Mouse (Mus musculus) thymus, adult 2 months (tissue): ENCODE results near the gene Pfkm. TPM values are rescaled to one million over a fixed set of nuclear protein-coding genes. Genes with fewer than 3 reads are reported as not detected.

Source experiments
- DNase-seq: peaks from one replicate; pipeline ENCODE4 v3.0.0; 2021
- H3K27ac ChIP-seq: fragments of 200-500 bp; 2 replicates; pipeline ENCODE4 v1.5.1; 2012; ENCODE audit warnings: low read length, control low read depth; ENCODE audit not compliant: control insufficient read depth, insufficient read depth
- H3K27me3 ChIP-seq: fragments of 200-500 bp; 2 replicates; pipeline ENCODE4 v1.6.1; 2012; ENCODE audit warnings: mild to moderate bottlenecking, low read length, moderate library complexity, mixed read lengths; ENCODE audit not compliant: control insufficient read depth, insufficient read depth
- H3K36me3 ChIP-seq: fragments of 200-500 bp; 2 replicates; pipeline ENCODE4 v1.6.1; 2012; ENCODE audit warnings: mild to moderate bottlenecking, low read length, moderate library complexity; ENCODE audit not compliant: control insufficient read depth, insufficient read depth
- H3K4me1 ChIP-seq: fragments of 200-500 bp; replicated peaks from 2 replicates; pipeline ENCODE4 v1.6.1; 2012; ENCODE audit warnings: low read length; ENCODE audit not compliant: control insufficient read depth, insufficient read depth
- H3K4me3 ChIP-seq: fragments of 200-500 bp; 2 replicates; pipeline ENCODE4 v1.5.1; 2012; ENCODE audit warnings: mild to moderate bottlenecking, low read length, control low read depth, moderate library complexity; ENCODE audit not compliant: control insufficient read depth, insufficient read depth
- CTCF ChIP-seq: fragments of 200-500 bp; IDR thresholded peaks from 2 replicates; pipeline ENCODE4 v1.5.1; 2012; ENCODE audit warnings: mild to moderate bottlenecking, control low read depth, low read length, moderate library complexity, borderline replicate concordance; ENCODE audit not compliant: control insufficient read depth, poor library complexity, insufficient read depth; ENCODE audit errors: extremely low read depth
- POLR2A ChIP-seq: fragments of 200-500 bp; IDR thresholded peaks from 2 replicates; pipeline ENCODE4 v1.6.1; 2012; ENCODE audit warnings: mild to moderate bottlenecking, low read length, control low read depth, moderate library complexity; ENCODE audit not compliant: control insufficient read depth, poor library complexity, insufficient read depth; ENCODE audit errors: extremely low read depth
- WGBS: fragments of 180-500 bp; shearing (Covaris S2); methylation state at CpG from one replicate; pipeline ENCODE4 v1.1.7; 2018; 5-methylcytosine and 5-hydroxymethylcytosine counted together
- polyA plus RNA-seq: library from polyadenylated mRNA; depleted of rRNA; stranded (reverse); fragments of >200 nt; gene quantifications from 2 replicates; pipeline ENCODE4 v1.2.3, GENCODE M21; 2012

Pfkm gene
- polyA plus RNA-seq, 1 experiment, result 44.9 TPM

- TF ChIP-seq POLR2A (no peak), CTCF (no peak)
- peaks cover 5% of the 10 kb centered on the region; the same call in 1 of the 2 replicates for H3K27me3 ChIP-seq
- no peak within 1 kb of the TSS for H3K27ac ChIP-seq
- DNase-seq, result no peak
- no peak within 1 kb of the TSS for H3K4me3 ChIP-seq
- no peaks in the 10 kb centered on the region for H3K36me3 ChIP-seq
- no peaks in the 10 kb centered on the region for H3K4me1 ChIP-seq
- 89% methylated on average over 5 of the region's 5 CpGs for WGBS
These were observed 73.1 kb downstream of the Pfkm start, which contains the start of gene Asb8 for GRCm38 (mm10) chr15:98165525-98165924. Asb8 (minus strand) TSS chr15:98165625.

GRCm38 (mm10) chr15:98166963-98167644 is 74.7 kb downstream of the Pfkm start, which contains the start of gene Ccdc184:
Ccdc184 (plus strand) TSS chr15:98167158.
- no peaks in the 10 kb centered on the region for H3K4me1 ChIP-seq
- peaks cover 8% of the 10 kb centered on the region; the same call in 1 of the 2 replicates for H3K27me3 ChIP-seq
- H3K27ac ChIP-seq, result no peak within 1 kb of the TSS
- 10% methylated on average over 18 of the region's 18 CpGs for WGBS
- H3K36me3 ChIP-seq, result no peaks in the 10 kb centered on the region
- DNase-seq, result no peak
- 0 out of 2 replicates have a peak within 1 kb of the TSS, but pooled peaks have one; percentile 4 for H3K4me3 ChIP-seq
- TF ChIP-seq POLR2A (no peak), CTCF (no peak)

- peak; percentile 70 for DNase-seq
- 0 out of 2 replicates have a peak overlapping the region, but pooled peaks have one; percentile 4 for H3K4me3 ChIP-seq
- WGBS, result 6% methylated on average over 69 of the region's 69 CpGs
These were observed 75.5 kb downstream of the Pfkm start for GRCm38 (mm10) chr15:98167645-98168621.

GRCm38 (mm10) chr15:98168622-98169004 is 76.2 kb downstream of the Pfkm start:
- WGBS, result 15% methylated on average over 19 of the region's 19 CpGs
- Histone ChIP-seq H3K27ac (no peak overlapping the region), H3K4me1 (no peaks in the 10 kb centered on the region), H3K4me3 (no peak overlapping the region), H3K27me3 (peaks cover 8% of the 10 kb centered on the region; the same call in 1 of the 2 replicates), H3K36me3 (no peaks in the 10 kb centered on the region)
- DNase-seq, result no peak
- TF ChIP-seq POLR2A (no peak), CTCF (no peak)

More at GRCm38 (mm10) chr15:98167645-98168621, 75.5 kb downstream of the Pfkm start:
- TF ChIP-seq POLR2A, result no peak
- no peak for TF ChIP-seq CTCF
- H3K27ac ChIP-seq, result no peak overlapping the region
- H3K27me3 ChIP-seq, result peaks cover 8% of the 10 kb centered on the region; the same call in 1 of the 2 replicates
- H3K36me3 ChIP-seq, result no peaks in the 10 kb centered on the region
- H3K4me1 ChIP-seq, result no peaks in the 10 kb centered on the region

- H3K27me3 ChIP-seq, result peaks cover 8% of the 10 kb centered on the region; the same call in 1 of the 2 replicates
- no peaks in the 10 kb centered on the region for H3K4me1 ChIP-seq
- no peak for DNase-seq
- no peak overlapping the region for H3K4me3 ChIP-seq
- H3K36me3 ChIP-seq, result no peaks in the 10 kb centered on the region
- no peak overlapping the region for H3K27ac ChIP-seq
- WGBS, result 18% methylated on average over 7 of the region's 7 CpGs
- no peak for TF ChIP-seq CTCF
- TF ChIP-seq POLR2A, result no peak
These were observed 78.0 kb downstream of the Pfkm start for GRCm38 (mm10) chr15:98170365-98170764.

- 65% methylated on average over 9 of the region's 9 CpGs for WGBS
- no peak for DNase-seq
- Histone ChIP-seq H3K4me3 (no peak overlapping the region), H3K4me1 (no peaks in the 10 kb centered on the region), H3K27me3 (peaks cover 8% of the 10 kb centered on the region; the same call in 1 of the 2 replicates), H3K36me3 (no peaks in the 10 kb centered on the region), H3K27ac (no peak overlapping the region)
- TF ChIP-seq POLR2A (no peak), CTCF (no peak)
These were observed 78.5 kb downstream of the Pfkm start for GRCm38 (mm10) chr15:98170917-98171316.
